Comparison of ENCODE assay signal across 13 mouse cellular contexts in genomic region chr10:44936976-44937500, GRCm38 (mm10).
"Had no signal": no experiment of that assay in that cellular context is flagged by ENCODE, and none has a peak within 500 bp of the region (broad histone marks: within the 10 kb centered on the region; RNA-seq: fewer than 3 reads in every experiment).

No protein-coding gene starts in this region.

- DNase-seq: gastrocnemius, postnatal 10 days; gastrocnemius, postnatal 25 days; heart, adult 11 months; heart, adult 2 months; heart, postnatal 14 days; heart, postnatal 36 days; kidney, adult 11 months; kidney, adult 2 months; kidney, adult 9 months; kidney, postnatal 14 days; kidney, postnatal 36 days; liver; liver, embryonic 13.5 days had no signal
